Mouse (Mus musculus): Measurements from ENCODE around the gene Ptprn2.

DNA sequence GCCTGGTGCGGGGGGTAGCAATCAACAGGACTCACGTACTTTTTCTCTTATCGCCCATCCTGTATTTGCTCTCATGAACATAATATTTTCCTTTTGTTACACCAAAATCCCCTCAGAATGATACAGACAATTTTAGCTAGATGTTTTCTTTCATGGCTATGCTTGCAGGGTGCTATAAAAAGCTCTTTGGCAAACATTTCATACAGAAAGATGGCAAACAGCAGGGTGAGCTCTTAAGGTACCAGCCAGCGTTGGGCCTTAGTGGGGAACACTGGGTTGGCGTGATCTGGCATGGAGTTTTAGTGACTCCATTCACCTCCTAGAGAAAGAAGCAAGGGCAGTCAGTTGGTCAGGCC, 771.3 kb downstream of the Ptprn2 start:
- TF ChIP-seq CTCF (IDR thresholded peaks at IDR 0.05; ENCODE audit: low read depth, low read length) = no peak
- TF ChIP-seq EP300 (IDR thresholded peaks at IDR 0.05; ENCODE audit: insufficient read depth, low read depth, low read length) = no peak
- TF ChIP-seq POLR2A (IDR thresholded peaks at IDR 0.05; ENCODE audit: insufficient read depth, low read length) = no peak

Measured in ES-Bruce4 (cell line).